In the genomic region with DNA sequence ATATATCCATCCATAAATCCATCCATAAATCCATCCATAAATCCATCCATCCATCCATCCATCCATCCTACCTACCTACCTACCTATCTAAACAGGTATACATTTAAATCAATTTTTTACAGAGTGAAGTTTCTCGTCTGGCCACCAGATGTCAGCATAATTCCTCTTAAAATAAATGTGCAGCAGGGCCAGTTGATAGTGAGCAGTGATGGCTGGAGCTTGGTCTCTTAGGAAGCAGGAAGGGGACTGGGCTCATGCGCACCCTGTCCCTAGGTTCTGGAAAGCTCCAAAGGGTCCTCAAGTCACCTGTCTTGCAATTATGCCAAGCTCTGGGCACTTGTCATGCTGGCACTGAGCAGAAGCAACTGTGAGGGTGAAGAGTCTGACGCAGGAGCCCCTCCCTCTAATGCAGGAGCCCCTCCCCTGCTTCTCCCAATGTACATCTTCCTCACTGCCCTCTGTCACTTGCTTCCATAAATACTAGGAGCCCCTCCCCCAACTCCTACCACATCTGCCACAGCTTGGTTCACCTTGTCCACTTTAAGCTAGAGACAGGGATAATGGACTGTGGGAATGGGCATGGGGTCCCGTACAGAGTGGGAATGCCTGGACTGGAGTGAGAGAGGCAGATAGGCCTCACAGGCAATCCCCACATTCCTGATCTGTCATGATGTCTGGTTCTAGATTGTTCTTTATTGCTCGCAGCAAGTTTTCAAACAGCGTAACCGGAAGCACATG, we compare ENCODE assay signal across 10 mouse cellular contexts.
DNase-seq lines count a peak whose midpoint lies in the region; ATAC-seq and TF ChIP-seq lines count a peak whose summit lies in the region.
"Had no signal": no experiment of that assay in that cellular context is flagged by ENCODE, and none has a peak within 500 bp of the region (broad histone marks: within the 10 kb centered on the region; RNA-seq: fewer than 3 reads in every experiment).

No protein-coding gene starts in this region.

- H3K9ac ChIP-seq in kidney, embryonic 14.5 days (ENCODE audit: low read depth, low read length) = no peak overlapping the region
- H3K9ac ChIP-seq in ES-E14 (ENCODE audit: insufficient read depth, low read depth, low read length, poor library complexity, severe bottlenecking) = no peak overlapping the region
- H3K9ac ChIP-seq in heart, embryonic 14.5 days (ENCODE audit: low read length) = no peak overlapping the region
- no peak overlapping the region for H3K9ac ChIP-seq in midbrain, postnatal 0 days (replicated peaks; ENCODE audit: low read length, poor library complexity, severe bottlenecking)
- H3K9ac ChIP-seq: stomach, embryonic 15.5 days had no signal

- H3K9me3 ChIP-seq in kidney, embryonic 14.5 days (ENCODE audit: control insufficient read depth, low read length) = no peaks in the 10 kb centered on the region
- no peaks in the 10 kb centered on the region for H3K9me3 ChIP-seq in ES-E14 (ENCODE audit: control insufficient read depth, insufficient read depth, low read depth, low read length)
- no peaks in the 10 kb centered on the region for H3K9me3 ChIP-seq in heart, embryonic 14.5 days (ENCODE audit: control insufficient read depth, low read length)
- no peaks in the 10 kb centered on the region for H3K9me3 ChIP-seq in midbrain, postnatal 0 days (ENCODE audit: low read length)
- H3K9me3 ChIP-seq: limb, embryonic 12.5 days; stomach, embryonic 15.5 days had no signal

- 67% methylated on average over 7 of the region's 7 CpGs for WGBS in kidney, adult 2 months
- WGBS in kidney, embryonic 14.5 days = 66% methylated on average over 7 of the region's 7 CpGs
- WGBS in heart, embryonic 14.5 days = 71% methylated on average over 7 of the region's 7 CpGs
- 69% methylated on average over 7 of the region's 7 CpGs for WGBS in large intestine, adult 2 months
- 68% methylated on average over 7 of the region's 7 CpGs for WGBS in midbrain, postnatal 0 days

- H3K4me2 ChIP-seq in kidney, embryonic 14.5 days (replicated peaks; ENCODE audit: low read depth, low read length) = no peak overlapping the region
- H3K4me2 ChIP-seq in heart, embryonic 14.5 days (ENCODE audit: low read length) = no peak overlapping the region
- H3K4me2 ChIP-seq in midbrain, postnatal 0 days (ENCODE audit: low read depth, low read length, poor library complexity, severe bottlenecking) = no peak overlapping the region
- H3K4me2 ChIP-seq: limb, embryonic 12.5 days; stomach, embryonic 15.5 days had no signal

- ATAC-seq in kidney, embryonic 14.5 days (ENCODE audit: low FRiP score, low TSS enrichment) = no peak
- ATAC-seq in heart, embryonic 14.5 days (ENCODE audit: insufficient number of reproducible peaks, insufficient read depth, low FRiP score, low read depth) = 0 out of 2 replicates have a peak, but pooled peaks have one; percentile 23
- peak; percentile 51; the same call in 1 of the 2 replicates for ATAC-seq in midbrain, postnatal 0 days (ENCODE audit: low FRiP score)
- ATAC-seq in erythroid progenitor cell, adult 5-6 weeks (replicated peaks; ENCODE audit: low FRiP score, poor library complexity, severe bottlenecking) = no peak

- peak; percentile 30 for TF ChIP-seq CTCF in kidney, adult 2 months (conservative IDR thresholded peaks at IDR 0.05; ENCODE audit: insufficient read depth, insufficient read length, low read depth, low read length)
- TF ChIP-seq CTCF in midbrain, postnatal 0 days (IDR thresholded peaks at IDR 0.05) = peak; percentile 90

- DNase-seq in kidney, adult 2 months = peak; percentile 63
- DNase-seq in ES-E14 (ENCODE audit: low read depth, low spot score) = peak; percentile 49
- peak; percentile 16 for DNase-seq in cerebellum, adult 9-11 months
- peak; percentile 24 for DNase-seq in large intestine, adult 2 months (ENCODE audit: low read depth, low spot score)
- peak; percentile 85 for DNase-seq in midbrain, postnatal 0 days (ENCODE audit: low spot score)

- in situ Hi-C loops in ES-E14 (cut with MboI; ENCODE audit: low sequenced_read_pairs in 2 of 2, unreplicated experiment in 2 of 2) = loop anchor here in 1 of 2 experiments (10.0 kb wide), 1 partner anchor 648 kb away; no protein-coding TSS in a partner anchor

- no peak overlapping the region for H3K4me3 ChIP-seq in kidney, adult 2 months (ENCODE audit: insufficient read depth, low read depth, low read length)
- H3K4me3 ChIP-seq in kidney, embryonic 14.5 days (ENCODE audit: low read length) = no peak overlapping the region
- H3K4me3 ChIP-seq in ES-E14 (ENCODE audit: insufficient read depth in 1 of 2, low read depth in 1 of 2, low read length in 2 of 2, poor library complexity in 1 of 2, severe bottlenecking in 1 of 2) = no peak overlapping the region
- no peak overlapping the region for H3K4me3 ChIP-seq in heart, embryonic 14.5 days (ENCODE audit: control insufficient read depth in 1 of 2, insufficient read depth in 1 of 2, low read depth in 1 of 2, low read length in 2 of 2)
- H3K4me3 ChIP-seq in midbrain, postnatal 0 days (ENCODE audit: low read depth, low read length) = no peak overlapping the region
- H3K4me3 ChIP-seq: limb, embryonic 12.5 days; stomach, embryonic 15.5 days had no signal

- no peaks in the 10 kb centered on the region for H3K4me1 ChIP-seq in kidney, adult 2 months (ENCODE audit: control insufficient read depth, insufficient read depth, low read length)
- no peaks in the 10 kb centered on the region for H3K4me1 ChIP-seq in kidney, embryonic 14.5 days (ENCODE audit: control insufficient read depth, insufficient read depth, low read length)
- no peaks in the 10 kb centered on the region for H3K4me1 ChIP-seq in ES-E14 (ENCODE audit: control insufficient read depth in 2 of 2, insufficient read depth in 2 of 2, low read length in 2 of 2, poor library complexity in 1 of 2)
- H3K4me1 ChIP-seq in heart, embryonic 14.5 days (ENCODE audit: control insufficient read depth in 2 of 2, insufficient read depth in 2 of 2, low read length in 2 of 2) = no peaks in the 10 kb centered on the region
- no peaks in the 10 kb centered on the region for H3K4me1 ChIP-seq in midbrain, postnatal 0 days (ENCODE audit: insufficient read depth, low read length)
- H3K4me1 ChIP-seq: limb, embryonic 12.5 days; stomach, embryonic 15.5 days had no signal

- TF ChIP-seq POLR2A in kidney, adult 2 months (IDR thresholded peaks at IDR 0.05; ENCODE audit: low read depth, low read length) = no peak

- H3K27me3 ChIP-seq in kidney, adult 2 months (replicated peaks; ENCODE audit: control insufficient read depth, insufficient read depth, low read length) = no peaks in the 10 kb centered on the region
- peaks cover 3% of the 10 kb centered on the region; the same call in 1 of the 2 replicates for H3K27me3 ChIP-seq in kidney, embryonic 14.5 days (ENCODE audit: control insufficient read depth, insufficient read depth, low read length)
- peaks cover 8% of the 10 kb centered on the region for H3K27me3 ChIP-seq in heart, embryonic 14.5 days (ENCODE audit: control insufficient read depth, insufficient read depth, low read length)
- no peaks in the 10 kb centered on the region for H3K27me3 ChIP-seq in midbrain, postnatal 0 days (ENCODE audit: insufficient read depth, low read length)

- no peak overlapping the region for H3K27ac ChIP-seq in kidney, adult 2 months (ENCODE audit: insufficient read depth, low read depth, low read length)
- no peak overlapping the region for H3K27ac ChIP-seq in kidney, embryonic 14.5 days (ENCODE audit: low read depth, low read length)
- no peak overlapping the region for H3K27ac ChIP-seq in ES-E14 (ENCODE audit: insufficient read depth, low read depth, low read length, poor library complexity, severe bottlenecking)
- H3K27ac ChIP-seq in heart, embryonic 14.5 days (replicated peaks in 1 of 2; ENCODE audit: control insufficient read depth in 1 of 2, insufficient read depth in 1 of 2, low read depth in 2 of 2, low read length in 2 of 2) = no peak overlapping the region
- H3K27ac ChIP-seq in midbrain, postnatal 0 days (ENCODE audit: low read depth, low read length) = no peak overlapping the region
- H3K27ac ChIP-seq: limb, embryonic 12.5 days; stomach, embryonic 15.5 days had no signal

- no peaks in the 10 kb centered on the region for H3K36me3 ChIP-seq in kidney, adult 2 months (ENCODE audit: control insufficient read depth, insufficient read depth, low read length)
- no peaks in the 10 kb centered on the region for H3K36me3 ChIP-seq in kidney, embryonic 14.5 days (ENCODE audit: control insufficient read depth, insufficient read depth, low read length)
- H3K36me3 ChIP-seq in ES-E14 (ENCODE audit: control insufficient read depth, insufficient read depth, low read length, poor library complexity, severe bottlenecking) = no peaks in the 10 kb centered on the region
- H3K36me3 ChIP-seq in heart, embryonic 14.5 days (ENCODE audit: control insufficient read depth, insufficient read depth, low read length) = no peaks in the 10 kb centered on the region
- no peaks in the 10 kb centered on the region for H3K36me3 ChIP-seq in midbrain, postnatal 0 days (ENCODE audit: insufficient read depth, low read length)
- H3K36me3 ChIP-seq: limb, embryonic 12.5 days; stomach, embryonic 15.5 days had no signal

TF ChIP-seq in ES-E14, 5 proteins besides CTCF, POLR2A, EP300 and RAD21:
- TF ChIP-seq HCFC1 (IDR thresholded peaks at IDR 0.05; ENCODE audit: borderline replicate concordance, insufficient read depth, low read length) = no peak
- 0 out of 2 replicates have a peak, but pooled peaks have one; percentile 31 for TF ChIP-seq ZNF384 (IDR thresholded peaks at IDR 0.05; ENCODE audit: low read depth, low read length)
- no peak for TF ChIP-seq CHD2 (IDR thresholded peaks at IDR 0.05; ENCODE audit: low read depth, low read length)
- peak; percentile 82 for TF ChIP-seq ZC3H11A (IDR thresholded peaks at IDR 0.05; ENCODE audit: borderline replicate concordance, low read depth, low read length)
- no peak for TF ChIP-seq MAFK (IDR thresholded peaks at IDR 0.05; ENCODE audit: insufficient read depth, low read depth, low read length)

Comparison
In these comparisons a context has a peak if more than half of its experiments do, and no peak if none do; other contexts are left out.
1. DNase-seq: peak in every context shown above with its lines; median percentile 85 in midbrain, postnatal 0 days; 63 in kidney, adult 2 months; 49 in ES-E14; 24 in large intestine, adult 2 months; 16 in cerebellum, adult 9-11 months.
2. ATAC-seq: peak in heart, embryonic 14.5 days (single experiment) and midbrain, postnatal 0 days (single experiment); none in kidney, embryonic 14.5 days (single experiment) and erythroid progenitor cell, adult 5-6 weeks (single experiment).